Mouse (Mus musculus): ENCODE data around the gene Tpm1. TPM values are rescaled to one million over a fixed set of nuclear protein-coding genes. Genes with fewer than 3 reads are reported as not detected.

Gene Tpm1
- 100 to 1,000 TPM; 208 to 237 (median 224) TPM for total RNA-seq (2022)

DNA sequence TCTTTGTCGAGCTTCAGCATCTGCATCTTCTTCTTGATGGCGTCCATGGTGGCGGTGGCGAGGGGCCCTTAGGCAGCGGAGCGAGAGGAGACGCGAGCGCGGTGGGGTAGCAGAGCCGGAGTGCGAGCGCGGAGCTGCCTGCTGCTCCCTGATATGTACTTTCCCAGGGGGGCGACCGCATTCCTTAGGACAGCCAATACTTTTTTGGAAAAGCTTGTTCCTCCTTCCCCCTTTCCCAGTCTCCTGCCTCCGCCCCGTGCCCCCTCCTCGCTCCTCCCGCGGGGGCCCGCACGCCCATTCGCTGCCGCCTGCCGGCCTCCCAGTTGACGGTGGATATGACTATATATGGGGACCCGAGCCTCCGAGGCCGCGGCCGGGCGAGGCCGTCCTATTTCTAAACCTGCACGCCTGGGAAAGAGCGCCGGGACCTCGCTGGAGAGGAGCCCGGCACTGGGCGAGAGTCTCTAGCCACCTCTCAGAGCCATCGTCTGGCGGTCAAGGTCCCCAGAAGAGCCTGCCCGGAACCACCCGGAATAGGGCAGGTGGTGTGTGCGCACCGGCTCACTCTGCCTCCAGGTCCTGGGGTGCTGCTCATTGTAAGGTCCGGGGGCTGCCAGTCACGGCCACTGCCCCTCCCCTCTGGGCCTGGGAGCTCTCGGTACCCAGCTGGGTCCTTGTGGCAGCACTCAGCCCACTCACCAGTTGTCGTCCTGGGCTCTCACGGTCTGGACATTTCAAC lies at the start of gene Tpm1:
TSS of gene Tpm1 (minus strand) at position 321 of the 739 bp plus-strand sequence.
- no peak for DNase-seq (ENCODE audit: low spot score in 2 of 2)

DNA sequence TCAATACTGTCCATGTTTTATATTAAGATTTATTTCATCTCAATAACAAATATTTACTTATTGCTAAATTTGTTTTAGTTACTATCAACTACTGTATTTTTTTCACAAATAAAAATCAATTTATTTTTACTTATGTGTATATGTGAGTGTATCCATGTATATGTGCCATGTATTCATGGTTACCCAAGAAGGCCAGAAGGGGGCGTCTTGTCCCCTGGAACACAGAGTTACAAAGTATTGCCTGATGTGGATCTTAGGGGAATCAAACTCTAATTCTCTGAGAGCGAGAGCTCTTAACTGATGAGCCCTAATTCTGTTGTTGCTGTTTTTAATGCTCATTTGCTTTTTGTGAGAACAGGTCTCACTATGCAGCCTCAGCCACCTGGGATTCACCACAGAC lies 45.2 kb upstream of the Tpm1 start:
- no peak for DNase-seq (ENCODE audit: low spot score in 2 of 2)

DNA sequence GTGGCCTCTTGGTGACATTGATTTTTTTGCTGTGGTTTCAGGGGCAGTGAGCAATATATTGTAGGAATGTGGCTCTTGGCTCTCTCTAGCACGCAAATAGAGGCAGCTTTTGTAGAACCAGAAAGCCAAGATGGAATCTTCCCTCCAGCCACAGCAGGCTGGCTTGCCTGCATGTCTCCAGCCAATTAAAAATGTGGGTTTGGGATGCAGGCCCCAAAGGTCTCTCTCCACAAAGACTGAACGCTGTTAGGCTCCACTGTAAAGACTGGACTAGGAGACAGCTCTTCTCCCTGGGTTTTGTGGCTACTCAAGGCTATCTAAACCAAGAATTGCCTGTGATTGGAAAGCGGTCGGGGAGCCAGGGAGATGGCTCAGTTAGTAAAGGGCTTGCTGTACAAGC lies 43.0 kb upstream of the Tpm1 start:
- no peak for DNase-seq (ENCODE audit: low spot score in 2 of 2)

DNA sequence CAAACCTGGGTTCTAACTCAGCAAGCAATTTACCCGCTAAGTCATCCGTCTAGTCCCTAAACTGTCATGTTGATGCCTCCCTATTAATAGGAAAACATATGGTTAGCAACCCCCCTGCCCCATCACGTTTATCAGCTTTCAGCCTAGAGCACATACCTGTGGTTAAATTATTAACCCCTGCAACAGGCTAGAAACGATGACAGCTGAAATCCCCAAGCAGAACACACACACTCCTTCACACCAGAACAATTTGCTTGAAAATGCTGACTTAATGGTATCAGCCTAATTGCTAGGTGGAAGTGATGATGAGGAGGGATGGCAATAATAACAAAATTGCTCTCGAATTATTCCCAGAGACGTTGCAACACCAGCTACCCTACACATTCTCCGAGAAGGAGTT lies 42.4 kb upstream of the Tpm1 start:
- no peak for DNase-seq (ENCODE audit: low spot score in 2 of 2)

DNA sequence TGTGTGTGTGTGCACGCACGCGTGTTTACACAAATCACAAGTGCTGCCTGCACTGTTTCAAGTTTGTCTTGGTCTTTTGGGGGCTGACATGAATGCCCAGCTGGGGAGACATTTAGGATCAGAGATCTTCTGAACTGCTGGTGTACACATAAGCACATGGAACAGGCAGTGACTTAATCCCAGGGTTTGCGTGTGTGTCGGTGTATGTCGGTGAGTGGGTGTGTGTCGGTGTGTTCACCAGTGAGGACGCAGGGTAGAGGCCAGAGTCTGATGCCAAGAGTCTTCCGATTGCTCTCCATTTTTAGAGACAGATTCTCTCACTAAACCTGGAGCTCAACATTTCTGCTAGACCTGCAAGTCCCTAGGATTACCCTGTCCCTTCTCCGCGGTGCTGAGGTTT lies 41.9 kb upstream of the Tpm1 start:
- DNase-seq (ENCODE audit: low spot score in 2 of 2): no peak

DNA sequence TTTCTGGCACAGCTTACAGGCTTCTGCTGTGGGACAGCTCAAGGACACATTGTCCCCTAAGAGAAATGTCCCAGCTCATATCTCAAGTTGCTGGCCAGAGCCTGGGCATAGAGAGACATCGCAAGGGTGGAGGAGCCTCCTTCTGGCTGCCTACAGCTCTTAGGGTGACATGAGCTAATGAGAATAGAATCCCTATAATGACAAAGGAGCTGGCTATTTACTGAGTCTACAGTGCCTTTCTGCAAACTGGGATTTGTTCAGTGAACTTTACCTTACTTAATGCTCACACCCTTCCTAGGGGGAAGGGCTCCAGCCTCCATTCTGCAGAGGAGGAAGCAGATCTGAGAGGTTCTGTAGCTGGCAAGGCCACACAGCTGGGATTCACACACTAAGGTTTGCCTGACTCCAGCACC lies 41.4 kb upstream of the Tpm1 start:
- no peak for DNase-seq (ENCODE audit: low spot score in 2 of 2)

DNA sequence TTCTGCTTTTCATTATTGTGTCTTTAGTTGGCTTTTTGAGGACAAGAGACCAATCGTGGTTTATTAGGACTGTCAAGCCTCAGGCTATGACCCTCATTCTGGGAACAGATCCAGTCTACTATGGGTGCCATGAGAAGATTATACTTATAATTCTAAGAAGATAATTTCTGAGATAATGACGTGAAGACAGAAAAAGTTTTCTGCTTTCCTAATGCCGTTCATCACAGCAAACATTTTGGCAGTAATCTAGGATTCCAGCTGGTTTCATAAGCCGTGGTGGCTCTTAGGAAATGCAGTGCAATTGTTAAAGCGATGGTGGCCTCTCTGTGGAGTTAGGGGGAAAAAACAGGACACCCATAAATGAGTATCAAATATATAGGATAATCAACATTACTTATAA lies 40.0 kb upstream of the Tpm1 start:
- DNase-seq (ENCODE audit: low spot score in 2 of 2): no peak

DNA sequence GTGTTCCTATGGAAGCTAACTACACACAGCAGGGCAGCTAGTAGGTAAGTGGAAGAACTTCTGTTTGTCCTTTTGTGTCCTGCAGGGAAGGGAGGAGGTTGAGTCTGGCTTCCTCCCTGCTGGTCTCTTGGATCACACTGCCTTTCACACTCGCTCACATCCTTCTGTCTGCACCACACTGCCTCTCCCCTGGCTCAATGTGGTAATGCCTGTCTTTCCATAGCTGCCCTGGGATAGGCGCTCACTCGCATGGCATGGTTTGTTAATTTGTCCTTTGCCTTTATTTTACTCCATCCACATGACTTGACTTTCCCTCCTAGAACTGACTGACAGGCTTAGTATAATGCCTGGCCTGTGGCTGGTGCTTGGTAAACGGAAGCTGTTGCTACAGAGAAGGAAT lies 34.6 kb upstream of the Tpm1 start:
- DNase-seq (ENCODE audit: low spot score in 2 of 2): no peak

DNA sequence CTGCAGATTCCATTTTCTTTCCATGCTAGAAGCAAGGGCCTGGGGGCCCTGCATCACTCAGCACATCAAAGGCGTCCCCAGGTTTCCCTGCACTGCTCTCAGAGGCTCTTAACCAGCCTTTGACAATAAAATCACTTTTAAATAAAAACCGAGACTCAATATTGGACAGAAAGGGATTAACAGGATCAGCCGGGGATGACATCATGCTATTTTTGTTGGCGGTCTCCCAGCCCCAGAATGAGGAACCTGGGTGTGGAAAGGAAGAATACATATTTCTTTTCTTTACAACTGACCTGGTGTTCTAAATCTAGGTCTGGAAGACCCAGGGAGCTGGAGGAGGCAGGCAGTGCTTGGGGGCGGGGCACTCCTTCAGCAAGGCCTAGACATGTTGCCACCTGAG lies 32.5 kb upstream of the Tpm1 start:
- no peak for DNase-seq (ENCODE audit: low spot score in 2 of 2)

DNA sequence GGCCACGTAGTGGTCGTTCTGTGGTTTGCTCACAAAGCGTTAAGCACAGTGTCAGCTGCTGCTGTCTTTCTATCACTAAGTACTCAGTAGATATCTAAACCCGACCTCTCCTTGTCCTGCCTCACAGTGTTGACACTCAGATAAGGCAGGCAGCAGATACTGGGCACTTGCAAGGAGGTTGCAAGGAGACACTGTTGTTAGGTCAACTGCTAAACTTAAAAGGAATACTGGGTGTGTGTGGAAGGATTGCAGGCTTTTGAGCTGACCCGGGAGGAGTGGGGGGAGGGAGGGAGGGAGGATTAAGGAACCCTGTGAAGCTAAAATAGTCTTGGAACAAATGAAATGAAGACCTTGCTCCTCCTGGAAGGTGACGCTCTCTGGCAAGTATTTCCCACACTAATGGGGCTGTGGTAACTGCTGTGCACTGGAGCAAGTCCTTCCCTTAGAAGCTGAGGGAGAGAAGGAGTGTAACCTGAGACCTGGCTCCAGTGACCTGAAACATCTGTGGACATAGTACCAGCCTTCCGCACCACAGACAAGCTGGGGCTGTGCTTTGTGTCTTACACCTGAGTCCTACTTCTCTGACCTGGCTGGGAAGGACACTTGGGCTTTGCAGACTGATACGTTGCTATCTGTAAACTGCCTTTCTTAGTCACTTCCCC lies 28.6 kb upstream of the Tpm1 start:
- no peak for DNase-seq (ENCODE audit: low spot score in 2 of 2)

DNA sequence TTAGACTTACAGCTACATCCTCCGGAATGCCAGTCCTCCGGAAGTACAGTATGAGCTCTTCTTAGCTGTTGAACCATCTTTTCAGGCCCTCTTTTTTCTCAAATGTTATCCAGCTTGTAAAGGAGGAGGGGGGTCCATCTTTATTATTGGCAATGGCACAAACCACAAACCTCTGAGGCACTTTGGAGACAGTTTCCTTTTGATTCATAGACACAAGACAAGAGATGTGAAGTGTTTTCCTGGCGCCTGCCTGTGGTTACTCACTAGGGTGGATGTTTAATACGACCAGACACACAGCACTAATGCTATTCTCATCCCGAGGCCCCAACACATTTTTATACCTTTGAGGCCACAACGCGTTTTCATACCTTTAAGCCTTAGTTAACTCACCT lies 28.1 kb upstream of the Tpm1 start:
- DNase-seq (ENCODE audit: low spot score in 2 of 2): no peak

DNA sequence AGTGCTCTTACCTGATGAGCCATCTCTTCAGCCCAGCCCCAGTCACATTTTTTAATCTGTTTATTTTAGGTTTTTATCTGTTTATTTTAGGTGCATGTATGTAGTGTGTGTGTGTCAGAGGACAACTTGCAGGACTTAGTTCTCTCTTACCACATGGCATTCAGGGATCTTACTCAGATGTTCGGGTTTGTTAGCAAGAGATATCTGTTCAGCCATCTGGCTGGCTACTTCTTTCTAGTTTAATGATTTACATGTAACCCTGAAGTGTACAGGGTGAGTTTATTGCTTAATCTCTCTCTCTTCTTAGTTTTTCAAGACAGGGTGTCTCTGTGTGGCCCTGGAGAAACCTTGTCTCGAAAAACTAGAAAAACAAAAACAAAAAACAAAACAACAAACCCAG lies 23.0 kb upstream of the Tpm1 start:
- no peak for DNase-seq (ENCODE audit: low spot score in 2 of 2)

DNA sequence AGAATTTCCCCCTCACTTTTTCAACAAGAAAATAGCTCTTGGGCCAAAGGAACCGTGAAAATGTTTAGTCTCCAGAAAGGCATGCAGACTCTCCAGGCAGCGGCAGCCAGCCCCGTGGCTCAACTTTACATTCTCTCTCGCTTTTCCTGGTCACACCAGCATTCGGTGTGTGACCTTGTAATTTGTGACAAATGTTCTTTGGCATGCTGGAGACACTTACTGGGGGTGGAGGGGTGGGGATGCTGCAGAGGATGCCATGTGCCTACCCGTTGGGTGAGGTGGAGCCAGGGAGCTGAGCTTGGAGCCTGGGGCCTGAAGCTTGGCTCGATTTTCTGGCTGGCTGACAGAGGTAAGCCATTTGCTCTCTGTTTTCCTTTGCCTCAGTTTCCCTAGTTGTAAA lies 22.4 kb upstream of the Tpm1 start:
- no peak for DNase-seq (ENCODE audit: low spot score in 2 of 2)

DNA sequence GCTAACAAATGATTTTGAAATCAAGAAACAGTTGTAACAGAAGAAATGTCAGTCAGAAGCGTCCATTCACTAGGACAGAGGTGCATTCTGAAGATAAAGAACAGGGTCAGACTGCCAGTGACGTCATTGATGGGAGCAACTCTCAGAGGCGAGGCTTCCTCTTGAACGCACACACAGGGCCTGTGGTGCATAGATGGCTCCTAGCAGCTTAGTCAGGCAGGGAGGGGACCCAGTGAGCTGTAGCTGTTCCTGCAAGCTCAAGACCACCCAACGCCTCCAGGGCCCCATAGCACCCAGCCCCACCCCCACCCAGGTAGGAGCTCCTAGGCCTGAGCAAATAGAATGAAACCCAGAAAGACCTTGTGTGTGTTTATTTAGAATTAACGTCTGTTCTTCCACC lies 21.9 kb upstream of the Tpm1 start:
- no peak for DNase-seq (ENCODE audit: low spot score in 2 of 2)

DNA sequence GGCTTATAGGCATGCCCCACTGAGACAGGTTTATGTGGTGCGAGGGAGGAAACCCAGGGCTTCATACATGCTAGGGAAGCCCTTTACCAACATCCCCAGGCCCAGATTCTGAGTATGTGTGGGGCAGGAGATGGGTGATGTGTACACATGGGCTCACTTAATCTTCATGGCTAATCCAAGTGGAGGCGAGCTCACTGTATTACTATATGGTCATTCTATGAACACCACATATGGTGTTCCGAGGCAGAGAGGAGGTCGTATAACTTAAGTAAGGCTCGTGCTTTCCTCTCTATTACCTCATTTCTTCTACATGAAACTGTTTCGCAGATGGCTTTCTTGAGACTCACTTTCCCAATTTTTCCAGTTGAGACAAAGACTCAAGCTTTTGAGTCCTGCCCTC lies 17.4 kb upstream of the Tpm1 start:
- DNase-seq (ENCODE audit: low spot score in 2 of 2): no peak

DNA sequence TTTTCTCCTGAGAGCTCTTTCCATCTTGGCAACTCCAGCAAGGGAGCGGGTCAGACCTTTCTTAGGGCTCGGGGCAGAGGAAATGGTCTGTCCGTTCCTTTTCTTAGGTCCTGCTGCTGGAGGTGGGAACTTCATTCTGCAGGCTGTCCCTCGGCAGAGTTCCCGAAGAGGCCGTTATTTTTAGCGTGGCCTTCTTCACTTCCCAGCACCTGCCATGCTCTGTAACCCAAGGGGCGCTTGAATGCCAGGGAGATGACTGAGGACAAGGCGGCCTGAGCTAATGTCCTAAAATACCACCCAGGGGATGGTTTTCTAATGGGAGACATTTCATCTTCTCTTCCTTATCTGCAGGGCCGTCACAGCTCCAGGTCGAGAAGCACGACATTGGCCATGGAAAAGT lies 10.5 kb upstream of the Tpm1 start:
- no peak for DNase-seq (ENCODE audit: low spot score in 2 of 2)

DNA sequence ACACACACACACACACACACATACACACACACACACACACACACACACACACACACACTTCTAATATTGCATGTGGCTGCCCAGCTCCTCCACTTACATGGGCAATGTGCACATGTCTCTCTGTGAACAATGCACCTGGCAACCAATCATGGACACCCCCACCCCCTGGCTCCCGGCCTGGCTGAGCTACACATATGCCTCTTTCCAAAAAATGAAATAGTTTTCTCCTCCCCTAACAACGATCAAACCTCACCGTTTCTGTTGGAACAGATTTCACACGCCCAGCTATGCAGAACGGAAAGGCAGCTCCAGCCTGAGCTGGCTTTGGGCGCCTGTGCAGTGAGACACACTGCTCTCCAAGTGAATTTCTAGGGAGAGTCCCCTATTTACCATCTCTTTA lies 9.2 kb upstream of the Tpm1 start:
- no peak for DNase-seq (ENCODE audit: low spot score in 2 of 2)

DNA sequence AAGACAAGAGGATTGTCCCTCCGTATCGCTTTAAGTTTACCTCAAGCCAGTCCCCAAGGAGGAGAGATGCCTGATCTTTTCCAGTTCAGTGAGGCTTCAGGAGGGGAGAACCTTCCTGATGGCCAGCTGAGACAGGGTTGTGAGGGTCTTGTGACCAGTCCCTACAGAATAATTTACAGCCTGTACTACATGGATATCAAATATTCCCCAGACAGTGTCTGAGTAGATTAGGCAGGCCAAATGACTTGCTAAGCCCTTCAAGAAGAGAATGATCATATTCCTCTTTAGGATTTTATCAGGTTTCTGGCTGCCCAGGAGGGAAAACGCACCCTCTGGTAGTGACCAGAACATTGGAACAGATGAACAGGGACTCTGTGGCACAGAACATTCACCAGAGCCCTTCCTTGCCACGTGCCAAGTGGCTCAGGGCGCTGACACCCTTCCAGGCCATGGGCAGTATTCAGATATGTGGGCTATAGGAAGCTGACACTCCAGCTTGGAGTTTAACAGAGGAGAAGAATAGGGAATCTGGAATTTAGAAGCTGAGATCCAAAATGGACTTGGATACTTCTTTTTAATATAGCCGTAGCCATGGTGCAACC lies 1.6 kb upstream of the Tpm1 start:
- DNase-seq (ENCODE audit: low spot score in 2 of 2): no peak

DNA sequence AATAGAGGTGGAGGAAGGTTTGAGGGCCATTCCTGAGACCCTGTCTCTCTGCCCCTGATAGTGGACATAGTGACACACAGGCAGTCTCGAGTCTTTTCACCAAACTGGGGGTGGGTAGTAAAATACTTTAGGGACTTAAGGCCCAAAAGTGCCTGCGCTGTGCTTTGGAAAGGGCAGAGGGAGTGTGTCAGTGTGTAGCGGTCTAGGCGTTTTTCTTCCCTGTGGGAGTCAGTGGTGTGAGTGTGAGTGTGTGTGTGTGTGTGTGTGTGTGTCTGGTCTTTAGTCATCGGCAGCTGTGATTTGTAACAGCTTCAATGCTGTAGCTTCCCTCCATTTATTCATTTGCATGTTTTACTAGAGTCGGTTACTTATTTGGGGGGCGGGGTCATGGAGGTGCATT lies 630 bp upstream of the Tpm1 start:
- DNase-seq (ENCODE audit: low spot score in 2 of 2): no peak

DNA sequence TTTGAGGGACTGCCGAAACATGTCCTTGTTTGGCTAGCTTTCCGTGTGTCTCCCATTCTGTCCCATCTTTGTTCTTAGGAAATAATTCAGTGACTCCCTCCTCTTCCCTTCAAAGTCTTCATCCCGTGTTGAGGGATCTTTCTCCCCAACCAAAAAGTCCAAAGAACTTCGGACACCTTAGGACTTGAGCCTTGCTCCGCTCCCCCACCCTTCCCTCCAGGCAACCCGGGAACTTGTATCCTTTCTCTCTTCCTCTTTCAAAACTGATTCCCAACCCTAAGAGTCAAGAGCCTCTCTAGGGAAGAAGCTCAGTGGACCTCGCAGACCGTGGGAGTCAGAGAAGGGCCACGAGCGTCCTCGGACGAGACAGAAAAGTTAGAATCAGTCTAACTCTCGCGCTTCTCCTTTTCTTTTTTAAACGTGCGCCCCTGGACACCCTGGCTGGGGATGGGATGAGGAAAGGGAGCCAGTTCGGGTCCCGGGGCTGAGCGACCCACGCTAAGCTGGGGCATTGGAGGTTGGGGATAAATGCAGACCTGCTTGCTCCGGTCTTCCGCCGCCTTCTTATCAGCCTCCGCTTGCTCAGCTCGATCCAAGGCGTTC lies 622 bp downstream of the Tpm1 start:
- DNase-seq (ENCODE audit: low spot score in 2 of 2): no peak

DNA sequence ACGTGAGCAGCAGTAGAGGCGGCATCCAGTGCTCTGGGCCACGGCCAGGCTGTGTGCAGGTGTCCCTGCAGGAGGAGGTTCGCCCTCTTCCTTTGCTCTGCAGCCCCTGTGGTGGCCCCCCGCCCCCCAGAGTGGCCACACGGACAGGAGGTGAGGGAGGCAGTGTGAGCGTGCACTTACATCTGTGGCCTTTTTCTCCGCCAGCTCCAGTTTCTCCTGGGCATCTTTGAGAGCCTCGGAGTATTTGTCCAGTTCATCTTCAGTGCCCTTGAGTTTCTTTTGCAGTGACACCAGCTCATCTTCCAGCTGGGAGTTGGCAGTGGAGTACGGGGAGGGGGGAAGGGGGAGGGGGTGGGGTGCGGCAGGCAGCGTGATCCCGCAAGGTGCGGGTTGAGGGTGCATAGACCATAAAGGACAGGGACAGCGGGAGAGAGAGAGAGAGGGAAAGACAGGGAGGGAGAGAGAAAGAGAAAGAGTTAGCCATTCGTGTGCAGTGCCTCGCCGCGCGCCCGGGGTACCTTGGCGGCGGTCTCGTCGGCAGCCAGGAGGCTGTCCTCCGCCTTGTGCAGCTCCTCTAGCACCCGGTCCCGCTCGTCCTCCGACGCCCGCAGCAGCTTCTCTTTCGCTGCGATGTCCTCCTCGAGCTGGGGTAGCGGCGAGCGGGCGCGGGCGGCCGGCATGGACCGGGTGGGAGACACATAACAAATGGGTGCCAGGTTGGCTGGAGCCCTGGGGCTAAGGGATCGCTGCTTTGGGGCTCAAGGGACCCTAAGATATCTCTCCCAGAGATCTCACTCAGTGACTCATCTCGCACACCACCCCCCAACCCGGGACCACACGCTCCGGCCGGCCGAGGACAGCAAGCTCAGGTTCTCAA lies 1.4 kb downstream of the Tpm1 start:
- DNase-seq (ENCODE audit: low spot score in 2 of 2): no peak

Data from left cerebral cortex, adult 8-10 months (tissue).